Mouse (Mus musculus) granulocyte monocyte progenitor cell, adult 5-6 weeks (primary cell): ENCODE measurements around the gene Fap. TPM values are rescaled to one million over a fixed set of nuclear protein-coding genes. Genes with fewer than 3 reads are reported as not detected.
A peak's percentile ranks its signal among the peaks of the same experiment; 100 is the strongest.

ENCODE experiments used
- ATAC-seq: replicated peaks from 2 replicates; pipeline ENCODE4 v1.8.0; 2016; ENCODE audit warnings: mild to moderate bottlenecking, moderate TSS enrichment, inconsistent platforms; ENCODE audit not compliant: poor library complexity, severe bottlenecking
- total RNA-seq, 2 experiments: library from RNA; stranded (forward) in 1 of 2; stranded (reverse) in 1 of 2; fragments of 200-712, 200-1000 nt in 1 of 2; fragments of >200 nt in 1 of 2; fragmentation: Nextera tagmentation in 1 of 2; gene quantifications; 2 replicates each; pipeline ENCODE4 v1.2.3; 2014 to 2017

Fap gene
- total RNA-seq, 2 experiments from 2014 or later = 13.2 TPM; not detected in 1

- ATAC-seq = peak; percentile 42
Observed at GRCm38 (mm10) chr2:62460815-62461450, 112.9 kb downstream of the Fap start.

GRCm38 (mm10) chr2:62460231-62460710 is 113.6 kb downstream of the Fap start:
- peak; percentile 95 for ATAC-seq

DNA sequence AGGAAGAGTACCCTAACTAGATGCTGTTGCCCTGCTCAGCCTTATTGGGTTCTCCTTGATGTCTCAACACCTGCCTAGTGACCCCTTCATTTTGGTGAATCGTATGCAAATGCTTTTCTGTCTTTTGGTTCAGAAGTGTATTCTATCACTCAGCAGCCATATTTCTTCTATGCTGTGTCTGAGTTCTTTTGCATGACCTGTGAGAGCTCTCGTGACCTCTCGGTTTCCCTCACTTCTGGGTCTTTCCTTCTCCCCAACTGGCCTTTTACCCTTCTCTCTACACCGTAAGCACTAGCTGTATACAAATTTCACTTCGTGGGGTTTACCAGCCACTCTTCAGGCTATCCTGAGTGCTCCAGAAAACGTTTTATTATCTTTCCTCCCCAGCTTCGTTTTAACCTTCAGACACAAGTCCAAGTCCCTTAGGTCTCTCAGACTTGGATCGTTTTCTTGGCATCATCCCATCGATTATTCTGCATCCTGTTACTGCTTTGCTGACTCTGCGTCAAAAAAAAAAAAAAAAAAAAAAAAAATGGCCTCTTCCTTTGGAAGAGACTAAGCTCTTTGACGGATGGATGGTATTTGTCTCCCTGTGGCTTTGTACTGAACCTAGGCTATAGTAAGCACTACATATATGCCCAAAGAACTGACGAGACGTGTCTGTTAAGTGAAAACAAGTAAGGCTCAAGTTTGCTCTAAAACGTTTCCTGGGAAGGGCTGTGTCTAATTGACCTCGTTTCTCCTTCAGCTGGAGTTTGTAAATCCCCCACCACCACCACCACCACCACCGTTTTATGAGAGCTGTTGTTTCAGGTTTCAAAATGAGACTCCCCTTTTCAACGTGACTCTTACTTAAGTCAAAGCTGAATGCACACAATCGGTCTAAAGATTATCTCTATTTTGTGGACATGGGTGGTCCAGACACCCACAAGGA is 114.4 kb downstream of the Fap start:
- peak; percentile 18 for ATAC-seq

GRCm38 (mm10) chr2:62458070-62458469 is 115.8 kb downstream of the Fap start:
- no peak for ATAC-seq

- no peak for ATAC-seq
Observed at GRCm38 (mm10) chr2:62454991-62455390, 118.9 kb downstream of the Fap start.

- ATAC-seq = no peak
Observed at GRCm38 (mm10) chr2:62454033-62454432, 119.8 kb downstream of the Fap start.

Other genes starting within 250 kb of the Fap start
- 11.0 and 13.8 TPM in 2 replicates for gene Dpp4, start 161.8 kb downstream of the Fap start, total RNA-seq (2014; fragmentation: Nextera tagmentation)
- 14.6 and 15.2 TPM in 2 replicates for gene Dpp4, start 161.8 kb downstream of the Fap start, total RNA-seq (2017)
- not detected in 2 replicates for gene Gcg, start 90.4 kb downstream of the Fap start, total RNA-seq (2014; fragmentation: Nextera tagmentation)
- gene Gcg, start 90.4 kb downstream of the Fap start, total RNA-seq (2017) = not detected in 2 replicates
- 8.8 and 10.1 TPM in 2 replicates for gene Ifih1, start 72.2 kb upstream of the Fap start, total RNA-seq (2014; fragmentation: Nextera tagmentation)
- 14.4 and 19.9 TPM in 2 replicates for gene Ifih1, start 72.2 kb upstream of the Fap start, total RNA-seq (2017)
- gene Gca, start 90.2 kb upstream of the Fap start, total RNA-seq (2014; fragmentation: Nextera tagmentation) = 19.9 and 31.0 TPM in 2 replicates
- 13.8 and 18.3 TPM in 2 replicates for gene Gca, start 90.2 kb upstream of the Fap start, total RNA-seq (2017)